Mouse (Mus musculus): ENCODE data around the gene Enpp5. TPM values are rescaled to one million over a fixed set of nuclear protein-coding genes. Genes with fewer than 3 reads are reported as not detected.
A peak's percentile ranks its signal among the peaks of the same experiment; 100 is the strongest.

The Enpp5 gene
- polyA plus RNA-seq, 1 experiment from 2014 or later = 16.0 TPM

DNA sequence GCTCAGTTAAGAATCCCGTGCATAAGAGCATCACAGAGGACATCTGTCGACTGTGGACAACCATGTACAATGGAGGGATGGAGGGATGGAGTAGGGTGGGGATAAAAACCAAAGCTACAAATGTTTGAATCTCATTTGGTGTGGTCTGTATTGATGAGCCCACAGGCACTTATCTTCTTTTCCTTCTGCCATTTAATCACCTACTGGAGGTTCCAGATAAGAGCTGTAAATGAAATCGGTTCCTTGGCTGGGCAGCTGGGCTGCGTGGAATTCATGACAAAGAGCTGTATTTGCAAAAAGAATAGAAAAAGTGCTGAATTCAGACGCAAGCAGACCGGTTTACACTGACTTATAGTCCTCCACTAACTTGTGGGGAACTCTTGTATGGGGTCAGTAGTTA is 55.5 kb downstream of the Enpp5 start:
- WGBS = 45% methylated on average over 6 of the region's 6 CpGs
- no peak for ATAC-seq (replicated peaks; ENCODE audit: insufficient number of reproducible peaks, insufficient read depth, low FRiP score, low read depth)

GRCm38 (mm10) chr17:44134545-44134944 is 55.9 kb downstream of the Enpp5 start:
- Histone ChIP-seq H3K27me3 (peaks cover 30% of the 10 kb centered on the region), H3K36me3 (no peaks in the 10 kb centered on the region)

More for the DNA sequence above, 55.5 kb downstream of the Enpp5 start:
- H3K4me2 ChIP-seq = no peak overlapping the region
- H3K9ac ChIP-seq = no peak overlapping the region
- no peak overlapping the region for H3K27ac ChIP-seq
- no peaks in the 10 kb centered on the region for H3K36me3 ChIP-seq
- H3K9me3 ChIP-seq (replicated peaks) = no peaks in the 10 kb centered on the region
- peaks cover 30% of the 10 kb centered on the region for H3K27me3 ChIP-seq
- no peak overlapping the region for H3K4me3 ChIP-seq
- H3K4me1 ChIP-seq (replicated peaks) = peaks cover 20% of the 10 kb centered on the region

GRCm38 (mm10) chr17:44136018-44136417 is 57.4 kb downstream of the Enpp5 start:
- peak overlapping the region; percentile 52 for H3K4me2 ChIP-seq
- peak overlapping the region; percentile 29 for H3K4me3 ChIP-seq
- no peaks in the 10 kb centered on the region for H3K9me3 ChIP-seq (replicated peaks)
- no peaks in the 10 kb centered on the region for H3K36me3 ChIP-seq
- 20% methylated on average over 8 of the region's 8 CpGs for WGBS
- no peak overlapping the region for H3K27ac ChIP-seq
- H3K27me3 ChIP-seq = peaks cover 30% of the 10 kb centered on the region
- H3K4me1 ChIP-seq (replicated peaks) = peaks cover 20% of the 10 kb centered on the region
- no peak overlapping the region for H3K9ac ChIP-seq
- no peak for ATAC-seq (replicated peaks; ENCODE audit: insufficient number of reproducible peaks, insufficient read depth, low FRiP score, low read depth)

More at GRCm38 (mm10) chr17:44134545-44134944, 55.9 kb downstream of the Enpp5 start:
- ATAC-seq (replicated peaks; ENCODE audit: insufficient number of reproducible peaks, insufficient read depth, low FRiP score, low read depth) = no peak
- H3K4me2 ChIP-seq = no peak overlapping the region
- WGBS = 79% methylated on average over 9 of the region's 9 CpGs
- H3K4me3 ChIP-seq = no peak overlapping the region
- H3K9me3 ChIP-seq (replicated peaks) = no peaks in the 10 kb centered on the region
- H3K27ac ChIP-seq = no peak overlapping the region
- no peak overlapping the region for H3K9ac ChIP-seq
- H3K4me1 ChIP-seq (replicated peaks) = peaks cover 20% of the 10 kb centered on the region

Other genes starting within 250 kb of the Enpp5 start
- gene Enpp4, start 27.0 kb downstream of the Enpp5 start, polyA plus RNA-seq (2015; fragmentation: Nextera tagmentation; extraction: Ambion mirVana) = 7.7 and 8.9 TPM in 2 replicates
- gene Clic5, start 109.8 kb downstream of the Enpp5 start, polyA plus RNA-seq (2015; fragmentation: Nextera tagmentation; extraction: Ambion mirVana) = 12.4 and 12.5 TPM in 2 replicates

Data from heart, embryonic 15.5 days (tissue).